Mouse (Mus musculus) kidney, embryonic 16.5 days (tissue): Measurements from ENCODE around the gene Rtp2. TPM values are rescaled to one million over a fixed set of nuclear protein-coding genes. Genes with fewer than 3 reads are reported as not detected.

Experiments used
- ATAC-seq: fragments of 200-750 bp; cut with Nextera tagmentation; 2 replicates; pipeline ENCODE4 v1.8.0; 2017; ENCODE audit warnings: moderate TSS enrichment; ENCODE audit not compliant: low FRiP score, low TSS enrichment
- H3K27ac ChIP-seq: fragments of 300-500 bp; sonication (generic); 2 replicates; pipeline ENCODE4 v1.5.1; 2014; ENCODE audit warnings: low read length
- H3K27me3 ChIP-seq: fragments of 300-500 bp; sonication (generic); 2 replicates; pipeline ENCODE4 v1.6.1; 2014; ENCODE audit warnings: low read length, control low read depth, mixed read lengths; ENCODE audit not compliant: insufficient read depth
- H3K36me3 ChIP-seq: fragments of 300-500 bp; sonication (generic); 2 replicates; pipeline ENCODE4 v1.6.1; 2014; ENCODE audit warnings: low read length, control low read depth, mixed read lengths; ENCODE audit not compliant: insufficient read depth
- H3K4me1 ChIP-seq: fragments of 300-500 bp; sonication (generic); 2 replicates; pipeline ENCODE4 v1.6.1; 2014; ENCODE audit warnings: low read length, control low read depth, mixed read lengths; ENCODE audit not compliant: insufficient read depth
- H3K4me2 ChIP-seq: fragments of 300-500 bp; sonication (generic); replicated peaks from 2 replicates; pipeline ENCODE4 v1.6.1; 2014; ENCODE audit warnings: low read depth, low read length
- H3K4me3 ChIP-seq: fragments of 300-500 bp; sonication (generic); 2 replicates; pipeline ENCODE4 v1.5.1; 2014; ENCODE audit warnings: mild to moderate bottlenecking, low read length
- H3K9ac ChIP-seq: fragments of 300-500 bp; sonication (generic); replicated peaks from 2 replicates; pipeline ENCODE4 v1.6.1; 2014; ENCODE audit warnings: low read length
- H3K9me3 ChIP-seq: fragments of 300-500 bp; sonication (generic); 2 replicates; pipeline ENCODE4 v1.6.1; 2016; ENCODE audit warnings: low read length, control low read depth
- WGBS: fragments of 180-500 bp; shearing (Covaris S2); extraction: QIAGEN DNeasy Blood & Tissue Kit; methylation state at CpG from one replicate; pipeline ENCODE4 v1.1.7; 2014; 5-methylcytosine and 5-hydroxymethylcytosine counted together
- polyA plus RNA-seq: library from polyadenylated mRNA; unstranded; fragments of >200 nt; fragmentation: Nextera tagmentation; extraction: Ambion mirVana; gene quantifications from 2 replicates; pipeline ENCODE4 v1.2.1, GENCODE M21; 2015

Gene Rtp2
- polyA plus RNA-seq = not detected in 2 replicates

DNA sequence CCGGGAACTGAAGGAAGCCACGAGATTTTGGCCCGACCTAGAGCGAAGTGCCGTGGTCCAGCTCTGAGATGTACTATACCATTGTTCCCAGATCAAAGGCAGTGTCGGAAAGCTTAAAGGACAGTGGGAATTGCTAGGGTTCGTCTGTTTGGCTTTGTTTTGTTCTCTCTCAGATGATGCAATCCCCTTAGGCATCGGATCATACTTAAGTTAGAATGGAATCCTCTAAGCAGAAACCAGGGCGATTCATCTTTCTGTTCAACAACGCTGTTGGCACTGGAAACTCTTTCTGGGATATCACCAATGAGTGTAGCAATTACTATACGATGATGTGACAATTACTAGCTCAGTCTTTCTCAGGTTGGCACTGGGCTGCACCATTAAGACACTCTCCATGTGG, at the start of gene Rtp2:
Rtp2 (minus strand) TSS at position 101 of the 400 bp plus-strand sequence.
- Histone ChIP-seq H3K4me3 (no peak within 1 kb of the TSS), H3K9ac (no peak within 1 kb of the TSS), H3K36me3 (no peaks in the 10 kb centered on the region), H3K27ac (no peak within 1 kb of the TSS), H3K4me1 (no peaks in the 10 kb centered on the region), H3K4me2 (no peak within 1 kb of the TSS), H3K9me3 (no peaks in the 10 kb centered on the region), H3K27me3 (no peaks in the 10 kb centered on the region)
- 82% methylated on average over 11 of the region's 11 CpGs for WGBS
- ATAC-seq = no peak

DNA sequence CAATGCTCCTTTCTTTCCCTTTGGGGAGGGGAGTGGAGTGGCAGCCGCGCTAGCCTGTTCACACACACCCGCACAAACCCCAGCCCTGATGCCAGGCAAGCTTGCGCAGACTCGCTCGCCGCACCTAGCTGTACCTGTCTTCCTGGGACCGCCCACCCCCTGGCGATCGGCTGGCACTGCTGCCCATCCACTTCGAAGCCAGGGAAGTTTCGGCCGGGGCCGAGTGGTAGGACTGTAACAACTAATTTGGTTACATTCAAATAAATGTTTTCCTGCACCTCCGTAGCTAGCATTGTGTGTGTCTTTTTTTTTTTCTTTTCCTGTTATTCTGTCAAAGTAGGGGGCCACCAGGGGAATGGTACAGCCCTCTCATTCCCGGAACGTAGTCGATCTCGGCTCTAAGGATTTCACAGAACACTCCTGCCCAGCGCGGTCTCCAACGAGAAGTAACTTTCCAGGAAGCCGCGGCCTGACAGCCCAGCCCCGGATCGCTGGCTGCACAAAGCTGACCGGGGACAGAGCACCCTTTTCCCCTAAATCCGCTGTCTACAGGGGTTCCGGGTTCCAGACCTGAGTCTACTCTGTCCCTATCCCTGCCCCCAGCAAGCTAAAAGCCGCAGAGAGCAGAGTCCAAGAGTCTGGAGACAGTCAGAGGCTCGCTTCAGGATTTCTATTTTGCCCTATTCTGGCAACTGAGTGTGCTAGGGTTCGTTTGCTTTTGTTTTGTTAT, 49.0 kb upstream of the Rtp2 start:
- H3K27me3 ChIP-seq = peaks cover 18% of the 10 kb centered on the region
- peak overlapping the region; percentile 99 for H3K4me2 ChIP-seq
- H3K9ac ChIP-seq = peak overlapping the region; percentile 69
- WGBS = 2% methylated on average over 32 of the region's 32 CpGs
- no peak for ATAC-seq
- H3K4me1 ChIP-seq = peaks cover 50% of the 10 kb centered on the region
- H3K36me3 ChIP-seq = no peaks in the 10 kb centered on the region
- no peaks in the 10 kb centered on the region for H3K9me3 ChIP-seq
- no peak overlapping the region for H3K27ac ChIP-seq
- peak overlapping the region; percentile 52 for H3K4me3 ChIP-seq

DNA sequence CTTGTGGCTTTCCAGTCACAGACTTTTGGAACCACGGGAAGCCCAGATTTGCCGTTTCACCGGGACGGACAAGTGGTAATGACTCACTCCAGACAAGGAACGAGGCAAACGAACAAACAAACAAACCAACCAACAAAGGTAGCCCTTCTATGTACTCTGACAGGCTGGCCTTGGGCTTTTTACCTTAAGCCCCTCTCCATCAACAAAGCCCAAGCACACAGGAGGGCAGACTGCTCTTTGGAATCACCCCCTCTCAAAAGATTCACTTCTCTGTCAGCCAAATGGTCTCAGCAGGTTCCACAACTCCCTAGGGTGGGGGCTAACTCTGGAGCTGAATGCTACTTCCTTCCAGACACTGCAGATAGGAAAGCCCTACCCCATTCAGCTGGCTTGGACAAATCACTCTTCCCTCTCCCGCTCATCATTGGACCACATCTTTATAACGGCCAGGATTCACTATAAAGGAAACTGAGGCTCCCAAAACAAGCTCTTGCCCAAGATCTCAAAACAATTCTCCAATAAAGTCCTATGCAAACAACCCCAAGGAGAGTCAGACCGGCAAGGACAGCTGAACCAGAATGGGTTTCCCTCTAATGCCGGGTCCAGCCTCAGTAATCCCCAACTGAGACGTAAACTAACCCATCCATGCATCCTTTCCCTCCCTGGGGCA, 48.1 kb upstream of the Rtp2 start:
- Histone ChIP-seq H3K4me2 (peak overlapping the region; percentile 99), H3K9ac (peak overlapping the region; percentile 69), H3K4me1 (peaks cover 44% of the 10 kb centered on the region), H3K4me3 (peak overlapping the region; percentile 52), H3K36me3 (no peaks in the 10 kb centered on the region), H3K27ac (no peak overlapping the region), H3K27me3 (peaks cover 18% of the 10 kb centered on the region), H3K9me3 (no peaks in the 10 kb centered on the region)
- 17% methylated on average over 11 of the region's 11 CpGs for WGBS
- ATAC-seq = no peak

DNA sequence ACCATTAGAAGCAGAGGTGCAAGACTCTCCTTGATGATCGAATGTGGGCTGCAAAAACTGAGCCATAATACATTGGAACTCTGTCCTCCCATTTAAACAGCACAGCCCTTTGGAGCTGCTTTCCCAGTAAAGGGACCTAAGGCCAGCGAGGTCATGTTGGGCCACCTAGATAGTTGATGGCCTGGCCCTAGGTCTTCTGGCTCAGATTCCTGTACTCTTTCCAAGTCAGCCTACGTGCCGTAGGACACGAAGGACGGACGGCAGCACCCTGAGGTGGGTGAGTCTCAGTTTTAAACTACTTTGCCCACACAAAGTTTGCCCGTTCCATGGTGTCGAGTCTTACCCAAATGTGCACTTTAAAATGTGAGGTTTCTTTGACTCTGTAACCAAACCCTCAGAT, 47.3 kb upstream of the Rtp2 start:
- Histone ChIP-seq H3K27me3 (peaks cover 18% of the 10 kb centered on the region), H3K9ac (no peak overlapping the region), H3K4me2 (no peak overlapping the region), H3K27ac (no peak overlapping the region), H3K36me3 (no peaks in the 10 kb centered on the region; the same call in 1 of the 2 replicates), H3K4me3 (no peak overlapping the region), H3K4me1 (peaks cover 36% of the 10 kb centered on the region), H3K9me3 (no peaks in the 10 kb centered on the region)
- 91% methylated on average over 9 of the region's 9 CpGs for WGBS
- ATAC-seq = no peak

DNA sequence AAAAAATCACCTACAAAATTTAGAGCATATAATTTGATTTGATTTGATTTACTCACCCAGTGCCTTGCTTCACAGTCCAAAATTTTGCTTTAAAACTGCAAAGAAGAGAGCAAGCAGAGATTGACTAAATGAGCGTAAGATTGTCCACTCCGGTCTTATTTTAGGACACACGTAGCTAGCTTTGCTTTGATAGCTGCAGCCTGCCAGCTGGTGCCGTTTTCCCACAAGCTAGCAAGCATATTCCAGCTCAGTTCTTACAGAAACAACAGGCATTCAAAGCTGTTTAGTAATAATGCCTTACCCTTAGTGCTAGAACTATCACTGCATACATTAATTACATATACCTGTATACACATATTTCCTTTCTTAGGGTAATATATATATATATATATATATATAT, 46.3 kb upstream of the Rtp2 start:
- 77% methylated on average over 4 of the region's 4 CpGs for WGBS
- Histone ChIP-seq H3K27me3 (peaks cover 18% of the 10 kb centered on the region), H3K36me3 (no peaks in the 10 kb centered on the region; the same call in 1 of the 2 replicates), H3K9me3 (no peaks in the 10 kb centered on the region), H3K4me1 (peaks cover 28% of the 10 kb centered on the region), H3K9ac (no peak overlapping the region), H3K27ac (no peak overlapping the region), H3K4me3 (no peak overlapping the region), H3K4me2 (no peak overlapping the region)
- no peak for ATAC-seq

DNA sequence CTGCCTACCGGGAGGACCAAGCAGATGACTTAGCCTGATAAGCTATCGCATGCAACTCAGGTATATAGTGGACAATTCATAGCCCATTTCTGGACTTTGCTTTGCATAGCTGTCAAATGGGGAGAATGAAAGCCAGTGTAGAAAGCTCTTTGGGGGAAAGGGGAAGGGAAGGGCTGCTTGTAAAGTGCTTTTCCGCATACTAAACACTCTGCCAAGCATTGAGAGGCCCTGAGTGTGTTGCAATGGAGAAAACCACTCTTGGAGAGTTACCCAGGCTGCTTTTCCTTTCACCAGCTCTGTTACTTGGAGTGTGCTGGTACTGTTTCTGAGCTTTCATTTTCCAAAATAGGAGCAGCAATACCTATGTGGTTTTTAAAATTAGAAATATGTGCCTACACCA, 45.5 kb upstream of the Rtp2 start:
- Histone ChIP-seq H3K4me1 (peaks cover 20% of the 10 kb centered on the region), H3K36me3 (no peaks in the 10 kb centered on the region; the same call in 1 of the 2 replicates), H3K9me3 (no peaks in the 10 kb centered on the region), H3K27me3 (peaks cover 18% of the 10 kb centered on the region), H3K4me3 (no peak overlapping the region), H3K4me2 (no peak overlapping the region), H3K27ac (no peak overlapping the region), H3K9ac (no peak overlapping the region)
- ATAC-seq = no peak
- WGBS = 80% methylated on average over 3 of the region's 3 CpGs

DNA sequence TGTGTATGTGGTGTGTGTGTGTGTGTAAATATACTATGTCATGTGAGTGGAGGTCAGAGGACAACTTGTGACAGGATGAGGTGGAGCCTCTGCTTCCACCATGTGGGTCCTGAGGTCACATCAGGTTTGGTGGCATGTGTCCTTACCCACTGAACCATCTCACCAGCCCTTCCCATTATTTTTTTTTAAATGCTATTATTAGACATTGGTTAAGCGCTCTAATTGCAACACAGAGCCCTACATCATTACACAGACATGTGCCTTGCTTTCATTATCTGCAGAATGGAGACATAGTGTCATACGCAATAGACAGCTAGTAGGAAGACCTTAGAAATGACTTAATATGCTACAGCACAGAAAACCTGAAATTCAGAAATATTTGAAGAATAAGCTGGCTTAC, 44.0 kb upstream of the Rtp2 start:
- ATAC-seq = no peak
- H3K9me3 ChIP-seq = no peaks in the 10 kb centered on the region
- no peaks in the 10 kb centered on the region; the same call in 1 of the 2 replicates for H3K36me3 ChIP-seq
- WGBS = 95% methylated on average over 2 of the region's 2 CpGs
- peaks cover 18% of the 10 kb centered on the region for H3K27me3 ChIP-seq
- no peak overlapping the region for H3K9ac ChIP-seq
- no peak overlapping the region for H3K4me3 ChIP-seq
- H3K4me1 ChIP-seq = peaks cover 10% of the 10 kb centered on the region
- H3K27ac ChIP-seq = no peak overlapping the region
- no peak overlapping the region for H3K4me2 ChIP-seq

DNA sequence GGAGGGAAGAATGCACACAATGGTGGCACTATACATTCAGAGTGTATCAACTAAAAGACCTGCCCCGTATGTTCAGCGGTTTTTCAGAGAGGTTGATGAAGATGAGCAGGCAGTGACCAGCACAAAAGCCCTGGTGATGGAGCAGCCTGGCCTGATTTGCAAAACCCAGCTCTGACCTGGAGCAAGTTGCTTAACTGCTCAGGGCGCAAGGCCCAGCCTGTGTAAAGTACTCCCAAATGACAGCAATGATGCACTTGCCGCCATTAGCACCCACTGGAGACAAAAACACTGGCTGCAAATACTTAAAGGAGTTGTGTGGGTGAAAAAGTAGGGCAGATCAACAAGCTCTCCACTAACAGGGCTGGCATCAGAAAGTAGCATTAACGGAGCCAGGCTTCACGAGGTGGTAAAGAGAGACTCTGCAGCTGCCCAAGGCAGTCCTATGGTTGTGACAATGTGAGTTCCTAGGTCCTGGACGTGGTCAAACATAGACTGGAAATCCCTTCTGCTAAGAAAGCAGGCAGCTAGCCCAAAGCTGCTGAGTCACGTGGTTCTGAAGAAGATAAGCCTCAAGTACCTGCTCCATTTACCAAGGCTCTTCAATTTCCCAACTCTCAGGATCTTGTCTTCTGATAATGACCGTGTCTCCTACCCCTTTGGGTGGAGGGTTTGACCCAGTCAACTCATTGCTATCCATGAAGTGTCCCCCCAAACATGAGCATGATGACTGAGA, 41.6 kb upstream of the Rtp2 start:
- Histone ChIP-seq H3K9ac (no peak overlapping the region), H3K27me3 (no peaks in the 10 kb centered on the region), H3K4me2 (no peak overlapping the region), H3K9me3 (no peaks in the 10 kb centered on the region), H3K4me3 (no peak overlapping the region), H3K36me3 (no peaks in the 10 kb centered on the region; the same call in 1 of the 2 replicates), H3K27ac (no peak overlapping the region), H3K4me1 (no peaks in the 10 kb centered on the region)
- 91% methylated on average over 9 of the region's 9 CpGs for WGBS
- ATAC-seq = no peak

DNA sequence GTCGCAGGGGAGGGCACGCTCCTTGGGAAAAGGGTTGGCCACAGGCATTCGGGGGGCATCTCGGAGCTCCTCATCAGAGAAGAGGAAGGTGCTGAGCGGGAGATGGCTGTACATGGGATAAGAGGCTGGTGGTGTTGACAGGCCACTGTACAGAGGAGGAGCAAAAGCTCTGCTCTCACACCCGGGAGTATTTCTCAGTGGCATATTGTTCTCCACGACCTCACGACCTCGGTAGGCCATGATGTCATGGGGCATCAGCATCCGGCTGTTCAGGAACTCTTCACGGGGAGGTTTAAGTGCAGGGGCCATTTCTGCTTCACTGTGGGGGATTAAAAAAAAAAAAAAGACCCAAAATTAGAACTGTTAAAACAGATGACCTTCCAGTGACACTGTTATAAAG, 40.7 kb upstream of the Rtp2 start:
- ATAC-seq = no peak
- Histone ChIP-seq H3K36me3 (peaks cover 3% of the 10 kb centered on the region), H3K9ac (no peak overlapping the region), H3K4me1 (no peaks in the 10 kb centered on the region), H3K27me3 (no peaks in the 10 kb centered on the region), H3K4me3 (no peak overlapping the region), H3K27ac (no peak overlapping the region), H3K4me2 (no peak overlapping the region), H3K9me3 (no peaks in the 10 kb centered on the region)
- WGBS = 81% methylated on average over 11 of the region's 11 CpGs
